Mouse (Mus musculus): ENCODE data around the gene Sycp3. TPM values are rescaled to one million over a fixed set of nuclear protein-coding genes. Genes with fewer than 3 reads are reported as not detected.
A peak's percentile ranks its signal among the peaks of the same experiment; 100 is the strongest.

The Sycp3 gene
- polyA plus RNA-seq, 1 experiment from 2014 or later = 50.4 TPM

DNA sequence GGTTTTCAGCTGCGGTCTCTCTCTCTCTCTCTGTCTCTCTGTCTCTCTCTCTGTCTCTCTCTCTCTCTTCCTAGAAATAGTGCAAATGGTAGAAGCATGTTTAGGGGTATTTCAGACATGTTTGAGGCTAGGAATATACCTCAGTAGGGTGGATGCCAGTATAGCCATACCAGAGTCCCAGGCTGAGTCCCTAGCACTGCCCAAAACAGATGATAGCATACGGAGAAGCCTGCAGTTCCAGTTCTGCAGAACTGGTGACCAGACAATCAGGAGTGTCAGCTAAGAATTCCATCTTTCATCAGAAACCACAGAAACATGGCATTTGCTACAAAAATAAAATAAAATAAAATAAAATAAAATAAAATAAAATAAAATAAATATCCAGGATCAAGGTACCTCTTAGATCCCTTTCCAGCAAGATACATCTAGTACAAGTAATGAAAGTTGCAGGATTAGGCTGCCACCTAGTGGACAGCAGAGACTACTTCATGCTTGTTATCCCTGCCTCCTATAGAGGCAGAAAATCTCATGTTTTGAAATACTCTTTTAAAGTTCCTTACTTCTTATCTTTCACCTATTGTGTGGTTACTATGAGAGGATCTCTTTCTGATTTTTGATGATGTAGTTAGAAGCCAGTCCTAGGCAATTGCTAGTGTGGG lies 33.1 kb upstream of the Sycp3 start:
- WGBS = 100% methylated on average over 2 of the region's 2 CpGs
- Histone ChIP-seq H3K4me2 (replicated peaks; ENCODE audit: low read depth) (no peak overlapping the region), H3K27ac (ENCODE audit: low read depth, low read length) (no peak overlapping the region), H3K9me3 (ENCODE audit: control insufficient read depth) (no peaks in the 10 kb centered on the region), H3K4me3 (ENCODE audit: low read depth, low read length) (no peak overlapping the region), H3K36me3 (ENCODE audit: control insufficient read depth, insufficient read depth) (peaks cover 44% of the 10 kb centered on the region), H3K27me3 (replicated peaks; ENCODE audit: control insufficient read depth, insufficient read depth, low read length) (no peaks in the 10 kb centered on the region), H3K9ac (ENCODE audit: low read depth, low read length) (no peak overlapping the region), H3K4me1 (replicated peaks; ENCODE audit: control insufficient read depth, insufficient read depth, low read length) (no peaks in the 10 kb centered on the region)
- no peak for ATAC-seq
- peak; percentile 83 for TF ChIP-seq CTCF (IDR thresholded peaks at IDR 0.05; ENCODE audit: low read depth)

DNA sequence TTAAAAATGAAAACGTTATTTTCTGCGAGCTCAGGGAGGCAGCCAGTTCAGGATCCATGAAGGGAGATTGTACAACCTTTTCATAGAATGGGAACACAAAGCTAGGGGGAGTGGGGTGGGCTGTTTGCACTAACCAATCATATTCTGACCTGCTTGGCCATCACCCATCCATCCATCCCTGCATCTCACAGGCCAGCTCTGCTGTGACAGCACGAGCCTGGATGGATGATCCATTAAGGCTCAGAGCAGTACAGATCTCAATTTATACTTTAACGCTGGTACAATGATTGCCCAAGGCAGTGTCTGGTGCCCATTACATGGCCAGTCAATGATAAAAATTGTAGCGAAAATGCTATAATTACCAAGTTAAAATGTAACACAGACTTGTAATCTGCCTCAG lies 32.5 kb upstream of the Sycp3 start:
- WGBS = 55% methylated on average over 5 of the region's 5 CpGs
- no peak overlapping the region for H3K9ac ChIP-seq (ENCODE audit: low read depth, low read length)
- no peak overlapping the region for H3K4me2 ChIP-seq (replicated peaks; ENCODE audit: low read depth)
- no peaks in the 10 kb centered on the region for H3K27me3 ChIP-seq (replicated peaks; ENCODE audit: control insufficient read depth, insufficient read depth, low read length)
- H3K36me3 ChIP-seq (ENCODE audit: control insufficient read depth, insufficient read depth) = peaks cover 41% of the 10 kb centered on the region
- H3K4me1 ChIP-seq (replicated peaks; ENCODE audit: control insufficient read depth, insufficient read depth, low read length) = no peaks in the 10 kb centered on the region
- H3K9me3 ChIP-seq (ENCODE audit: control insufficient read depth) = no peaks in the 10 kb centered on the region
- no peak for ATAC-seq
- H3K4me3 ChIP-seq (ENCODE audit: low read depth, low read length) = no peak overlapping the region
- TF ChIP-seq CTCF (IDR thresholded peaks at IDR 0.05; ENCODE audit: low read depth) = no peak
- no peak overlapping the region for H3K27ac ChIP-seq (ENCODE audit: low read depth, low read length)

DNA sequence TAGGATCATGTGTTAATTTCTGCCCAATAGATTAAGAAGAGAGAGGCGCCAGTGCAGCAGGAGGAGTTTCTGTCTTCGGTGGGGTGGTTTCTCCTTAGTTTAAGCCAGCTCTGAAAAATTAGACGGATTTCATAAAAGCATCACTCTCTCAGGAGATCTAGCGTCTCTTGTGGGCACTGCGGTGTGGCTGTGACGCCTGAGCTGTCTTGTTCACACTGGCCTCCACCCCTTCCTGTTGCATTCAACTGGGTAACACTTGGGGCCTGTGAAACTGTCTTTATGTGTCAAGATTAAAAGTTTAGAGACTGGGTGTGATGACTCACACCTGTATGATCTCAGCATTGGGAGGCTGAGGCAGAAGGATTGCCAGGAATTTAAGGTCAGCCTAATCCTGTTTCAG lies 31.4 kb upstream of the Sycp3 start:
- no peaks in the 10 kb centered on the region for H3K27me3 ChIP-seq (replicated peaks; ENCODE audit: control insufficient read depth, insufficient read depth, low read length)
- 91% methylated on average over 6 of the region's 6 CpGs for WGBS
- ATAC-seq = no peak
- H3K36me3 ChIP-seq (ENCODE audit: control insufficient read depth, insufficient read depth) = peaks cover 32% of the 10 kb centered on the region
- TF ChIP-seq CTCF (IDR thresholded peaks at IDR 0.05; ENCODE audit: low read depth) = no peak
- H3K9ac ChIP-seq (ENCODE audit: low read depth, low read length) = no peak overlapping the region
- no peak overlapping the region for H3K4me3 ChIP-seq (ENCODE audit: low read depth, low read length)
- no peak overlapping the region for H3K27ac ChIP-seq (ENCODE audit: low read depth, low read length)
- H3K9me3 ChIP-seq (ENCODE audit: control insufficient read depth) = no peaks in the 10 kb centered on the region
- no peak overlapping the region for H3K4me2 ChIP-seq (replicated peaks; ENCODE audit: low read depth)
- H3K4me1 ChIP-seq (replicated peaks; ENCODE audit: control insufficient read depth, insufficient read depth, low read length) = no peaks in the 10 kb centered on the region

DNA sequence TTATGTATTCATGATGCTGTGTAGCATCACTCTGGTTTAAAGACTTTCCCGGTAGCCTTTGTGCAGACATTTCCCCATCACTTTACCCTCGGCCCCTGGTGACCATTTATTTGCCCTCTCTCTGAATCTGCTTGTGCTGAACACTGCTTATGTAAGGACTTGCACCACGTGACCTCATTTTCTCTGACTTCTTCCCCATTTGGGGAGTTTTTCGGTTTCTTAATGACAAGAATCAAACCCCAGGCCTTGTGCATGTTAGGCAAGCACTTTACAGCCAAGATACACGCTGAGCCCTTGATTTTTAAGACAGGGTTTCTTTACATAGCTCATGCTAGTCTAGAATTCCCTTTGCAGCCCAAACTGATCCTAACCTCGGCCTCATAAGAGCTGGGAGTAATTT lies 18.1 kb upstream of the Sycp3 start:
- H3K9ac ChIP-seq (ENCODE audit: low read depth, low read length) = no peak overlapping the region
- ATAC-seq = no peak
- H3K27me3 ChIP-seq (replicated peaks; ENCODE audit: control insufficient read depth, insufficient read depth, low read length) = no peaks in the 10 kb centered on the region
- WGBS = 82% methylated on average over 6 of the region's 6 CpGs
- no peak for TF ChIP-seq CTCF (IDR thresholded peaks at IDR 0.05; ENCODE audit: low read depth)
- peaks cover 50% of the 10 kb centered on the region for H3K36me3 ChIP-seq (ENCODE audit: control insufficient read depth, insufficient read depth)
- no peaks in the 10 kb centered on the region for H3K9me3 ChIP-seq (ENCODE audit: control insufficient read depth)
- no peak overlapping the region for H3K4me3 ChIP-seq (ENCODE audit: low read depth, low read length)
- no peak overlapping the region for H3K4me2 ChIP-seq (replicated peaks; ENCODE audit: low read depth)
- H3K27ac ChIP-seq (ENCODE audit: low read depth, low read length) = no peak overlapping the region
- H3K4me1 ChIP-seq (replicated peaks; ENCODE audit: control insufficient read depth, insufficient read depth, low read length) = no peaks in the 10 kb centered on the region

DNA sequence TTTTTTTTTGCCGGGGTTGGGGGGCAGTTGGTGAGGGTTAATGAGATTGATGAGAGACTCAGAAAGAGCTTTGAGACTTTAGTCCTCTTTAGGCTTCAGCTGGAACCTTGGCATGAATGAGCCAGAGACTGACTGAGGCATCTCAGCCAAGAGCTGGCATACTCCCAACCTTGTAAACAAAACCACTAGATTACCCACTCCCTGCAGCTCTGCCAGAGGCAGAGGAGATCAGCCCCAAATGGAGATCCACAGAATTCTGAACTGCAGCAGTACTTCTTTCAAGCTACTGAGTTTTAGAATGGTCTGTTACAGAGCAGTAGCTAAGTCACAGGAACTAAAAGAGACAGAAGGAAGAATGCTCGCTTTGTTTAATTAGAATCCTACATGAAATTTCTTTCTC lies 8.1 kb upstream of the Sycp3 start:
- H3K36me3 ChIP-seq (ENCODE audit: control insufficient read depth, insufficient read depth) = no peaks in the 10 kb centered on the region
- 68% methylated on average over 2 of the region's 2 CpGs for WGBS
- ATAC-seq = no peak
- no peak overlapping the region for H3K27ac ChIP-seq (ENCODE audit: low read depth, low read length)
- no peaks in the 10 kb centered on the region for H3K27me3 ChIP-seq (replicated peaks; ENCODE audit: control insufficient read depth, insufficient read depth, low read length)
- no peaks in the 10 kb centered on the region for H3K9me3 ChIP-seq (ENCODE audit: control insufficient read depth)
- H3K4me2 ChIP-seq (replicated peaks; ENCODE audit: low read depth) = no peak overlapping the region
- no peak for TF ChIP-seq CTCF (IDR thresholded peaks at IDR 0.05; ENCODE audit: low read depth)
- H3K4me3 ChIP-seq (ENCODE audit: low read depth, low read length) = no peak overlapping the region
- no peak overlapping the region for H3K9ac ChIP-seq (ENCODE audit: low read depth, low read length)
- H3K4me1 ChIP-seq (replicated peaks; ENCODE audit: control insufficient read depth, insufficient read depth, low read length) = no peaks in the 10 kb centered on the region

DNA sequence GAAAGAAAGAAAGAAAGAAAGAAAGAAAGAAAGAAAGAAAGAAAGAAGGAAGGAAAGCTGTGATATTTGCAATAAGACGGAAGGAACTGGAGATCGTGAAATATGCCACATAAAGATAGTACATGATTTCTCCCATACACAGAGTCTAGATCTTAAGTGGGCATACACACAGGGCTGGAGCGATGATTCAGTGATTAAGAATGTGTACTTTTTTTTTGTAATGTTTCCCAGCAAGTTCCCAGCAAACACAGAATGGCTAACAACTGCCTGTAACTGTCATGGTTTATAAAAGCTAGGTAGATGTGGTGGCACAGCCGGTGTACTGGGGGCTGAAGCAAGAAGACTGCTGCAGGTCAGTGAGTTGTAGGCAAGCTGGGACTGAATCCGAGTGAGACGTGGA lies 7.4 kb upstream of the Sycp3 start:
- Histone ChIP-seq H3K27ac (ENCODE audit: low read depth, low read length) (no peak overlapping the region), H3K9ac (ENCODE audit: low read depth, low read length) (no peak overlapping the region), H3K4me2 (replicated peaks; ENCODE audit: low read depth) (no peak overlapping the region), H3K27me3 (replicated peaks; ENCODE audit: control insufficient read depth, insufficient read depth, low read length) (no peaks in the 10 kb centered on the region), H3K4me3 (ENCODE audit: low read depth, low read length) (no peak overlapping the region), H3K9me3 (ENCODE audit: control insufficient read depth) (no peaks in the 10 kb centered on the region), H3K36me3 (ENCODE audit: control insufficient read depth, insufficient read depth) (no peaks in the 10 kb centered on the region), H3K4me1 (replicated peaks; ENCODE audit: control insufficient read depth, insufficient read depth, low read length) (no peaks in the 10 kb centered on the region)
- 79% methylated on average over 6 of the region's 6 CpGs for WGBS
- ATAC-seq = no peak
- no peak for TF ChIP-seq CTCF (IDR thresholded peaks at IDR 0.05; ENCODE audit: low read depth)

DNA sequence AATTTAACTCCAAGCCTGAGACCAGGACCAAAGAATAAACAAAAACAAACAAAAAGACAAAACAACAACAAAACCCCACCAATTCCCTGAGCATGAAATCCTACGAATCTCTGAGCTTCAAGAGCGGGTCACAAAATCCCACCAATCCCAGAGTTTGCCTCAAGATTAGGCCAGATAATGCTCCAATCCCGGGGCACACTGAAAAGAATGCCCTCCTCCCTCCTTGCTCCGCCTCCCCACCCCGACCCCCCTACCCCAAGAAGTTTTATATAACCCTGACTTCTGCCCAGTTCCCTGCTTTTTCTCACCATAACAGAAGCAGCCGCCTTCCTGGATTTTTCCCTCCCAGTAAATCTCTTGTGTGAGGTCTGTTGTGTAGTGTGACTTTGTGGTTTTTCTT lies 1.6 kb upstream of the Sycp3 start:
- no peak for TF ChIP-seq CTCF (IDR thresholded peaks at IDR 0.05; ENCODE audit: low read depth)
- WGBS = 42% methylated on average over 6 of the region's 6 CpGs
- no peak for ATAC-seq
- H3K4me1 ChIP-seq (replicated peaks; ENCODE audit: control insufficient read depth, insufficient read depth, low read length) = no peaks in the 10 kb centered on the region
- no peaks in the 10 kb centered on the region for H3K36me3 ChIP-seq (ENCODE audit: control insufficient read depth, insufficient read depth)
- H3K4me3 ChIP-seq (ENCODE audit: low read depth, low read length) = no peak overlapping the region
- H3K9ac ChIP-seq (ENCODE audit: low read depth, low read length) = no peak overlapping the region
- no peak overlapping the region for H3K4me2 ChIP-seq (replicated peaks; ENCODE audit: low read depth)
- no peaks in the 10 kb centered on the region for H3K27me3 ChIP-seq (replicated peaks; ENCODE audit: control insufficient read depth, insufficient read depth, low read length)
- H3K9me3 ChIP-seq (ENCODE audit: control insufficient read depth) = no peaks in the 10 kb centered on the region
- no peak overlapping the region for H3K27ac ChIP-seq (ENCODE audit: low read depth, low read length)

All from intestine, postnatal 0 days (tissue).